Mouse (Mus musculus): ENCODE measurements around the gene Kmt2d. TPM values are rescaled to one million over a fixed set of nuclear protein-coding genes. Genes with fewer than 3 reads are reported as not detected.

Kmt2d gene
- polyA plus RNA-seq, 1 experiment from 2014 or later: 8.9 TPM

DNA sequence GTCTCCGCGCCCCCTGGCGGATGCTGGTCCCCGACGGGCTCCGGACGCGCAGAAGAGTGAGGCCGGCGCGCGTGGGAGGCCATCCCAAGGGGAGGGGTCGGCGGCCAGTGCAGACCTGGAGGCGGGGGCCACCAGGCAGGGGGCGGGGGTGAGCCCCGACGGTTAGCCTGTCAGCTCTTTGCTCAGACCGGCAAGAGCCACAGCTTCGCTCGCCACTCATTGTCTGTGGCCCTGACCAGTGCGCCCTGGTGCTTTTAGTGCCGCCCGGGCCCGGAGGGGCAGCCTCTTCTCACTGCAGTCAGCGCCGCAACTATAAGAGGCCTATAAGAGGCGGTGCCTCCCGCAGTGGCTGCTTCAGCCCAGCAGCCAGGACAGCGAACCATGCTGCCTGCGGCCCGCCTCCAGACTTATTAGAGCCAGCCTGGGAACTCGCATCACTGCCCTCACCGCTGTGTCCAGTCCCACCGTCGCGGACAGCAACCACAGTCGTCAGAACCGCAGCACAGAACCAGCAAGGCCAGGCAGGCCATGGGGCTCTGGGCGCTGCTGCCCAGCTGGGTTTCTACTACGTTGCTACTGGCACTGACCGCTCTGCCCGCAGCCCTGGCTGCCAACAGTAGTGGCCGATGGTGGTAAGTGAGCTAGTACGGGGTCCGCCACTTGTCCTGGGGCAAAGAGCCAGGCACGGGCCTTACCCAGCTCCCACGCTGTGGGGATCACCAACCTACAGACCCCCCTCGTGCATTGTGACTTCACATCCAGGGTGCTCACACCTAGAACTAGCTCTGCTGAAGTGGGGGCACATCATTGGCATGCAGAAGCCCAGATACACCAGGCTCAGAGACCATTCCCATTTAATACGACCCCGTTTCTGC is 81.1 kb downstream of the Kmt2d start, which contains the start of gene Wnt1:
TSS of gene Wnt1 (plus strand) at position 197 of the 875 bp plus-strand sequence.
- Histone ChIP-seq H3K9me3 (0 out of 2 replicates have a peak, but pooled peaks cover 5% of the 10 kb centered on the region), H3K4me2 (peak within 1 kb of the TSS; percentile 63), H3K36me3 (no peaks in the 10 kb centered on the region), H3K9ac (no peak within 1 kb of the TSS), H3K4me3 (peak within 1 kb of the TSS; percentile 42), H3K27ac (replicated peaks) (no peak within 1 kb of the TSS), H3K4me1 (peaks cover 39% of the 10 kb centered on the region), H3K27me3 (replicated peaks) (peaks cover 97% of the 10 kb centered on the region)
- peak; percentile 31; the same call in 1 of the 2 replicates for ATAC-seq (ENCODE audit: extremely low read depth, insufficient number of reproducible peaks, low FRiP score, low TSS enrichment)
- 3% methylated on average over 51 of the region's 51 CpGs for WGBS

DNA sequence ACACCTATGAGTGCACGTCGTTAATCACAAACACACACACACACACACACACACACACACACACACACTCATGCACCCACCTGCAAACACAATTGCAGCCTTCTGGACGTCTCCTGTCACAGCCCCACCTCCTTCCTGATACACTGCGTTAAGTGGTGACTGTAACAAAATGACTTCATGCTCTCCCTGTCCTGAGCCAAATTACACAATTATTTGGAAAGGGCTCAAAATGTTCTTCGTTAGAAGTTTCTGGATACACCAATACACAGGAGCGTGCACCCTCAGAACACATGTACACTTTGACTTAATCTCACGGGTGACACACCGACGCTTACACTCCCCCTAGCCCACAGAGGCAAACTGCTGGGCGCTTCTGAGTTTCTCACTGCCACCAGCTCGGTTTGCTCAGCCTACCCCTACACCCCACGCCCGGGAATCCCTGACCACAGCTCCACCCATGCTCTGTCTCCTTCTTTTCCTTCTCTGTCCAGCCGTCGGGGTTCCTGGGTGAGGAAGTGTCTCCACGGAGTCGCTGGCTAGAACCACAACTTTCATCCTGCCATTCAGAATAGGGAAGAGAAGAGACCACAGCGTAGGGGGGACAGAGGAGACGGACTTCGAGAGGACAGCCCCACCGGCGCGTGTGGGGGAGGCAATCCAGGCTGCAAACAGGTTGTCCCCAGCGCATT is 81.9 kb downstream of the Kmt2d start:
- Histone ChIP-seq H3K9me3 (0 out of 2 replicates have a peak, but pooled peaks cover 5% of the 10 kb centered on the region), H3K27me3 (replicated peaks) (peaks cover 95% of the 10 kb centered on the region), H3K9ac (no peak overlapping the region), H3K36me3 (no peaks in the 10 kb centered on the region), H3K27ac (replicated peaks) (no peak overlapping the region), H3K4me1 (peaks cover 39% of the 10 kb centered on the region), H3K4me3 (peak overlapping the region; percentile 36), H3K4me2 (peak overlapping the region; percentile 56)
- ATAC-seq (ENCODE audit: extremely low read depth, insufficient number of reproducible peaks, low FRiP score, low TSS enrichment): no peak
- WGBS: 13% methylated on average over 24 of the region's 24 CpGs

DNA sequence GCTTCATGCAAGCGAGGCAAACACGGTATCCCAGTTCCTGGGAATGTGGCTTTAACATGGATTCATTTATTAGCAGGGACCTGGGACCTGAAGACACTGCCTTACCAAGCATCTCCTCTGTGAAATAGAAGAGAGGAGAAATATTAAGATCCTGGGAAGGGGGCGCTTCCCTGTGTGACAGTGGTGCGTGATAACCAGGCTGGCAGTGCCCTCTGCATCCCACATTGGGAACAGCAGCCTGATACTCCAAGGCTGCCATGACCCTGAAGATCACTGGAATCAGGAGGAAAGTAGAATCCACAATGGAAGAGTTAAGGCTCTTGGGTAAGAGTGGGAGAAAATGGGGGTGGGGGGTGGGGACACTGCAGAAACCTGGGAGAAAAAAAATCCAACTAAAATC is 83.1 kb downstream of the Kmt2d start:
- 36% methylated on average over 4 of the region's 4 CpGs for WGBS
- Histone ChIP-seq H3K4me2 (no peak overlapping the region), H3K4me3 (no peak overlapping the region), H3K27me3 (replicated peaks) (peaks cover 91% of the 10 kb centered on the region), H3K27ac (replicated peaks) (no peak overlapping the region), H3K9ac (no peak overlapping the region), H3K9me3 (0 out of 2 replicates have a peak, but pooled peaks cover 5% of the 10 kb centered on the region), H3K4me1 (peaks cover 33% of the 10 kb centered on the region), H3K36me3 (no peaks in the 10 kb centered on the region)
- ATAC-seq (ENCODE audit: extremely low read depth, insufficient number of reproducible peaks, low FRiP score, low TSS enrichment): no peak

DNA sequence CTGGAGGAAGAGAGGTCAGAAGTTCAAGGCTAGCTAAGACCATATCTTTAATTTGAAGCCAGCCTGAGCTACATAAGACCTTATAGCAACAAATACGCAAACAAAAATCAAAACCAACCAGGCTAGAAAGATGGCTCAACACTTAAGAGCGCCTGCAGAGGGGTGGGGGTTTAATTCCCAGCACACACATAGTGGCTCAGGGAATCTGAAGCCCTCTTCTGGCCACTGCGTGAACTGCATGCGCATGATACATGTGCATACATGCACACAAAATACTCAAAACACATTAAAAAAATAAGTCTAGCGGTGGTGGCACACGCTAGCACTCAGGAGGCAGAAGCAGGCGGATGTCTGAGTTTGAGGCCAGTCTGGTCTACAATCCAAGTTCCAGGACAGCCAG is 85.3 kb downstream of the Kmt2d start:
- WGBS: 31% methylated on average over 7 of the region's 7 CpGs
- Histone ChIP-seq H3K9me3 (0 out of 2 replicates have a peak, but pooled peaks cover 5% of the 10 kb centered on the region), H3K4me3 (no peak overlapping the region), H3K27ac (replicated peaks) (no peak overlapping the region), H3K9ac (no peak overlapping the region), H3K4me2 (no peak overlapping the region), H3K27me3 (replicated peaks) (peaks cover 89% of the 10 kb centered on the region), H3K36me3 (no peaks in the 10 kb centered on the region), H3K4me1 (peaks cover 11% of the 10 kb centered on the region)
- no peak for ATAC-seq (ENCODE audit: extremely low read depth, insufficient number of reproducible peaks, low FRiP score, low TSS enrichment)

Other genes starting within 250 kb of the Kmt2d start
- 9.5 and 10.8 TPM in 2 replicates for gene Cacnb3, start 240.4 kb downstream of the Kmt2d start, polyA plus RNA-seq (2015; fragmentation: Nextera tagmentation; extraction: Ambion mirVana)
- gene Ddx23, start 208.3 kb downstream of the Kmt2d start, polyA plus RNA-seq (2015; fragmentation: Nextera tagmentation; extraction: Ambion mirVana): 16.5 and 20.8 TPM in 2 replicates
- gene Rnd1, start 193.7 kb downstream of the Kmt2d start, polyA plus RNA-seq (2015; fragmentation: Nextera tagmentation; extraction: Ambion mirVana): 1.3 TPM in 2 replicates
- gene Ccdc65, start 163.0 kb downstream of the Kmt2d start, polyA plus RNA-seq (2015; fragmentation: Nextera tagmentation; extraction: Ambion mirVana): 0.32 and 0.39 TPM in 2 replicates
- 19.8 and 24.5 TPM in 2 replicates for gene Fkbp11, start 143.0 kb downstream of the Kmt2d start, polyA plus RNA-seq (2015; fragmentation: Nextera tagmentation; extraction: Ambion mirVana)
- gene Arf3, start 108.0 kb downstream of the Kmt2d start, polyA plus RNA-seq (2015; fragmentation: Nextera tagmentation; extraction: Ambion mirVana): 31.2 and 32.5 TPM in 2 replicates
- gene Wnt10b, start 93.1 kb downstream of the Kmt2d start, polyA plus RNA-seq (2015; fragmentation: Nextera tagmentation; extraction: Ambion mirVana): 0.07 TPM in 1 of 2 replicates, not detected in the other
- gene Wnt1, start 81.3 kb downstream of the Kmt2d start, polyA plus RNA-seq (2015; fragmentation: Nextera tagmentation; extraction: Ambion mirVana): not detected in 2 replicates
- 0.09 and 0.16 TPM in 2 replicates for gene Ddn, start 61.7 kb downstream of the Kmt2d start, polyA plus RNA-seq (2015; fragmentation: Nextera tagmentation; extraction: Ambion mirVana)
- gene Prkag1, start 39.7 kb downstream of the Kmt2d start, polyA plus RNA-seq (2015; fragmentation: Nextera tagmentation; extraction: Ambion mirVana): 88.3 and 95.1 TPM in 2 replicates
- gene Rhebl1, start 23.3 kb upstream of the Kmt2d start, polyA plus RNA-seq (2015; fragmentation: Nextera tagmentation; extraction: Ambion mirVana): 6.2 and 6.6 TPM in 2 replicates
- 2.1 and 2.3 TPM in 2 replicates for gene Dhh, start 27.3 kb upstream of the Kmt2d start, polyA plus RNA-seq (2015; fragmentation: Nextera tagmentation; extraction: Ambion mirVana)
- gene Lmbr1l, start 47.0 kb upstream of the Kmt2d start, polyA plus RNA-seq (2015; fragmentation: Nextera tagmentation; extraction: Ambion mirVana): 13.5 and 15.0 TPM in 2 replicates
- gene Tuba1b, start 63.4 kb upstream of the Kmt2d start, polyA plus RNA-seq (2015; fragmentation: Nextera tagmentation; extraction: Ambion mirVana): 1,584 and 1,655 TPM in 2 replicates
- gene Gm49450, start 82.3 kb upstream of the Kmt2d start, polyA plus RNA-seq (2015; fragmentation: Nextera tagmentation; extraction: Ambion mirVana): not detected in 2 replicates
- 1,012 and 1,030 TPM in 2 replicates for gene Tuba1a, start 82.5 kb upstream of the Kmt2d start, polyA plus RNA-seq (2015; fragmentation: Nextera tagmentation; extraction: Ambion mirVana)
- 150 and 158 TPM in 2 replicates for gene Tuba1c, start 158.7 kb upstream of the Kmt2d start, polyA plus RNA-seq (2015; fragmentation: Nextera tagmentation; extraction: Ambion mirVana)
- gene Prph, start 184.0 kb upstream of the Kmt2d start, polyA plus RNA-seq (2015; fragmentation: Nextera tagmentation; extraction: Ambion mirVana): 0.56 and 1.7 TPM in 2 replicates
- 27.1 and 27.8 TPM in 2 replicates for gene Troap, start 203.4 kb upstream of the Kmt2d start, polyA plus RNA-seq (2015; fragmentation: Nextera tagmentation; extraction: Ambion mirVana)
- 0.16 and 0.25 TPM in 2 replicates for gene C1ql4, start 216.6 kb upstream of the Kmt2d start, polyA plus RNA-seq (2015; fragmentation: Nextera tagmentation; extraction: Ambion mirVana)
- gene Dnajc22, start 222.0 kb upstream of the Kmt2d start, polyA plus RNA-seq (2015; fragmentation: Nextera tagmentation; extraction: Ambion mirVana): 1.0 and 1.8 TPM in 2 replicates

Measured in heart, embryonic 13.5 days (tissue).